Mouse (Mus musculus): ENCODE measurements at regions not wholly inside any gene's neighbourhood (a gene's known extent, or its start where the extent isn't known, plus 50 kb on each side); places are given as distances from the start of the nearest gene placed in this dataset.

- DNase-seq = no peak
- Histone ChIP-seq H3K36me3 (ENCODE audit: control insufficient read depth, insufficient read depth, low read length) (no peaks in the 10 kb centered on the region), H3K27me3 (ENCODE audit: control insufficient read depth, insufficient read depth, low read length) (peaks cover 4% of the 10 kb centered on the region; the same call in 1 of the 2 replicates), H3K4me2 (ENCODE audit: low read length) (no peak overlapping the region), H3K4me1 (ENCODE audit: control insufficient read depth, insufficient read depth, low read length) (no peaks in the 10 kb centered on the region), H3K27ac (replicated peaks; ENCODE audit: low read depth, low read length) (no peak overlapping the region), H3K4me3 (replicated peaks; ENCODE audit: low read depth, low read length) (no peak overlapping the region), H3K9ac (replicated peaks; ENCODE audit: low read length) (no peak overlapping the region), H3K9me3 (ENCODE audit: control insufficient read depth, low read length) (no peaks in the 10 kb centered on the region)
- WGBS = 86% methylated on average over 10 of the region's 10 CpGs
- ATAC-seq (ENCODE audit: low FRiP score, low TSS enrichment) = no peak
Measured at GRCm38 (mm10) chr16:62642859-62643403, 143.7 kb downstream of the Nsun3 start.

- 46% methylated on average over 6 of the region's 6 CpGs for WGBS
- H3K4me1 ChIP-seq (ENCODE audit: control insufficient read depth, insufficient read depth, low read length) = no peaks in the 10 kb centered on the region
- no peak overlapping the region for H3K4me2 ChIP-seq (ENCODE audit: low read length)
- ATAC-seq (ENCODE audit: low FRiP score, low TSS enrichment) (no peak), DNase-seq (peak; percentile 26)
- no peak overlapping the region for H3K27ac ChIP-seq (replicated peaks; ENCODE audit: low read depth, low read length)
- H3K9me3 ChIP-seq (ENCODE audit: control insufficient read depth, low read length) = no peaks in the 10 kb centered on the region
- no peak overlapping the region for H3K9ac ChIP-seq (replicated peaks; ENCODE audit: low read length)
- no peaks in the 10 kb centered on the region for H3K36me3 ChIP-seq (ENCODE audit: control insufficient read depth, insufficient read depth, low read length)
- H3K4me3 ChIP-seq (replicated peaks; ENCODE audit: low read depth, low read length) = no peak overlapping the region
- H3K27me3 ChIP-seq (ENCODE audit: control insufficient read depth, insufficient read depth, low read length) = no peaks in the 10 kb centered on the region
Measured at GRCm38 (mm10) chr16:62623938-62624337, 162.7 kb downstream of the Nsun3 start.

- Histone ChIP-seq H3K9ac (replicated peaks; ENCODE audit: low read length) (no peak overlapping the region), H3K36me3 (ENCODE audit: control insufficient read depth, insufficient read depth, low read length) (no peaks in the 10 kb centered on the region), H3K4me2 (ENCODE audit: low read length) (no peak overlapping the region), H3K27me3 (ENCODE audit: control insufficient read depth, insufficient read depth, low read length) (no peaks in the 10 kb centered on the region), H3K27ac (replicated peaks; ENCODE audit: low read depth, low read length) (no peak overlapping the region), H3K4me1 (ENCODE audit: control insufficient read depth, insufficient read depth, low read length) (no peaks in the 10 kb centered on the region), H3K9me3 (ENCODE audit: control insufficient read depth, low read length) (no peaks in the 10 kb centered on the region), H3K4me3 (replicated peaks; ENCODE audit: low read depth, low read length) (no peak overlapping the region)
- DNase-seq = no peak
- no peak for ATAC-seq (ENCODE audit: low FRiP score, low TSS enrichment)
- 90% methylated on average over 5 of the region's 5 CpGs for WGBS
Measured at GRCm38 (mm10) chr16:62610873-62611272, 175.7 kb downstream of the Nsun3 start.

GRCm38 (mm10) chr16:62608617-62609016 lies 178.0 kb downstream of the Nsun3 start:
- peak; percentile 55; the same call in 1 of the 2 replicates for ATAC-seq (ENCODE audit: low FRiP score, low TSS enrichment)

DNA sequence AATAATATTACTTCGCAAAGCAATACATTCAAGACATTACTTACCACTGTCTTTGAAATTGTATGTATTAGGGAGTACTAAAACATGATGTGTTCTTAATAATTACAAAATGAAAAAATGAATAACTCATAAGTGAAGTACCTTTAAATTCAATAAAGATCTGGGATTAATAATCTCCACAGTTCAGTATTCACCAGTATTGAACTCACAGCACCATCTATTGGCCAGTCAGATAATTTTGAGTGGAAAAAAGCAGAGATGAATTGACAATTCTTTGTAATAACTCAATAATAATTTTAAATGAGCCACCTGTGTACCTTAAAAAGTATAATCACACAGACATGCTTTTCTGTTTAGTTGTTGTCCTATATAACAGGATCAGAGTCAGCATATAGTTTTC lies 180.7 kb downstream of the Nsun3 start:
- WGBS = 97% methylated on average over 1 of the region's 1 CpGs
- ATAC-seq (ENCODE audit: low FRiP score, low TSS enrichment) = no peak
- peak; percentile 60 for DNase-seq
- H3K9ac ChIP-seq (replicated peaks; ENCODE audit: low read length) = no peak overlapping the region
- no peak overlapping the region for H3K27ac ChIP-seq (replicated peaks; ENCODE audit: low read depth, low read length)
- no peaks in the 10 kb centered on the region for H3K4me1 ChIP-seq (ENCODE audit: control insufficient read depth, insufficient read depth, low read length)
- no peak overlapping the region for H3K4me3 ChIP-seq (replicated peaks; ENCODE audit: low read depth, low read length)
- H3K27me3 ChIP-seq (ENCODE audit: control insufficient read depth, insufficient read depth, low read length) = no peaks in the 10 kb centered on the region
- H3K4me2 ChIP-seq (ENCODE audit: low read length) = no peak overlapping the region
- no peaks in the 10 kb centered on the region for H3K9me3 ChIP-seq (ENCODE audit: control insufficient read depth, low read length)
- no peaks in the 10 kb centered on the region for H3K36me3 ChIP-seq (ENCODE audit: control insufficient read depth, insufficient read depth, low read length)

More at GRCm38 (mm10) chr16:62608617-62609016, 178.0 kb downstream of the Nsun3 start:
- Histone ChIP-seq H3K27me3 (ENCODE audit: control insufficient read depth, insufficient read depth, low read length) (no peaks in the 10 kb centered on the region), H3K4me3 (replicated peaks; ENCODE audit: low read depth, low read length) (no peak overlapping the region), H3K36me3 (ENCODE audit: control insufficient read depth, insufficient read depth, low read length) (no peaks in the 10 kb centered on the region), H3K9me3 (ENCODE audit: control insufficient read depth, low read length) (no peaks in the 10 kb centered on the region), H3K4me1 (ENCODE audit: control insufficient read depth, insufficient read depth, low read length) (no peaks in the 10 kb centered on the region), H3K4me2 (ENCODE audit: low read length) (no peak overlapping the region), H3K27ac (replicated peaks; ENCODE audit: low read depth, low read length) (no peak overlapping the region), H3K9ac (replicated peaks; ENCODE audit: low read length) (no peak overlapping the region)
- WGBS = 54% methylated on average over 3 of the region's 3 CpGs
- DNase-seq = peak; percentile 25

DNA sequence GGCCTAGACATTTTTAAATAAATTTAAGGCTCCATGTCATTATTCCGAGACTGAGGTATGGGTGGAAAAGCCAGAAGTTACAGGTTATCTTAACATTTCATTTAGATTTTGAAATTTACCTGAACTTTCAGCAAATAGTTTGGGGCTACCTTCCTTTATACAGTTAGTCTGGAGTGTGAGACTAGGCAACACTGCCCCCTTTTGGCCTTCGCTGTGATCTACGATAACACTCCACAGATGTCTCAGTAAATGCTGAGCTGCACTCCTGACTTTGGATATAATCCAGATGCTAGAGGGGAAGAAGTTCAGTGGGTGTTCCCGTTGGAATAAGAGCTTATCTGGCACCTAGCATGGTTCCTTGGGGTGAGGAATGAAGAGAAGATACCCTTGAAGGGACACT lies 224.6 kb downstream of the Nsun3 start:
- Histone ChIP-seq H3K4me3 (replicated peaks; ENCODE audit: low read depth, low read length) (no peak overlapping the region), H3K4me1 (ENCODE audit: control insufficient read depth, insufficient read depth, low read length) (no peaks in the 10 kb centered on the region), H3K9me3 (ENCODE audit: control insufficient read depth, low read length) (no peaks in the 10 kb centered on the region), H3K36me3 (ENCODE audit: control insufficient read depth, insufficient read depth, low read length) (no peaks in the 10 kb centered on the region), H3K9ac (replicated peaks; ENCODE audit: low read length) (no peak overlapping the region), H3K27ac (replicated peaks; ENCODE audit: low read depth, low read length) (no peak overlapping the region), H3K4me2 (ENCODE audit: low read length) (no peak overlapping the region), H3K27me3 (ENCODE audit: control insufficient read depth, insufficient read depth, low read length) (no peaks in the 10 kb centered on the region)
- ATAC-seq (ENCODE audit: low FRiP score, low TSS enrichment) = peak; percentile 48; the same call in 1 of the 2 replicates
- DNase-seq = peak; percentile 79
- WGBS = 48% methylated on average over 4 of the region's 4 CpGs

DNA sequence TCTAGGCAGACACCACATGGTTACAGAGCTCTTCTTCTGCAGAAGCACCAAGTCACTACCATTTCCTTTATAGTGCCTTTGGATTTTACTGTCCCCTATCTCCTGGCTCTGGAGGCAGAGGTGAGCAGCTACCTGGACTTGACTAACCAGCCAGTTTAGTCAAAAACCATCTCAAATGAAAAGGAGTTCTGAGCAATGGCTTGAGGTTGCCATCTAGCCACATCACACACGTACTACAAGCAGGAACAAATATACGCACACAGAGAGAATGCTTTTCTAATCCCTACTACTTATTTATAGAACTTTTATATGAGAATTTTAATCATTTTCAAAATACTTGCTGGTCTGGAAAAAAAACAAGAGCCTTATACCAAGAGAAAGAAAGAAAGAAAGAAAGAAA lies 243.5 kb downstream of the Nsun3 start:
- 90% methylated on average over 2 of the region's 2 CpGs for WGBS
- no peak overlapping the region for H3K9ac ChIP-seq (replicated peaks; ENCODE audit: low read length)
- H3K9me3 ChIP-seq (ENCODE audit: control insufficient read depth, low read length) = no peaks in the 10 kb centered on the region
- H3K27ac ChIP-seq (replicated peaks; ENCODE audit: low read depth, low read length) = no peak overlapping the region
- H3K27me3 ChIP-seq (ENCODE audit: control insufficient read depth, insufficient read depth, low read length) = no peaks in the 10 kb centered on the region
- no peaks in the 10 kb centered on the region for H3K36me3 ChIP-seq (ENCODE audit: control insufficient read depth, insufficient read depth, low read length)
- ATAC-seq (ENCODE audit: low FRiP score, low TSS enrichment) = no peak
- no peaks in the 10 kb centered on the region for H3K4me1 ChIP-seq (ENCODE audit: control insufficient read depth, insufficient read depth, low read length)
- DNase-seq = no peak
- H3K4me3 ChIP-seq (replicated peaks; ENCODE audit: low read depth, low read length) = no peak overlapping the region
- H3K4me2 ChIP-seq (ENCODE audit: low read length) = no peak overlapping the region

GRCm38 (mm10) chr16:62537730-62538479 lies 248.7 kb downstream of the Nsun3 start:
- Histone ChIP-seq H3K4me3 (replicated peaks; ENCODE audit: low read depth, low read length) (no peak overlapping the region), H3K4me2 (ENCODE audit: low read length) (no peak overlapping the region), H3K9me3 (ENCODE audit: control insufficient read depth, low read length) (no peaks in the 10 kb centered on the region), H3K36me3 (ENCODE audit: control insufficient read depth, insufficient read depth, low read length) (no peaks in the 10 kb centered on the region), H3K9ac (replicated peaks; ENCODE audit: low read length) (no peak overlapping the region), H3K4me1 (ENCODE audit: control insufficient read depth, insufficient read depth, low read length) (0 out of 2 replicates have a peak, but pooled peaks cover 2% of the 10 kb centered on the region), H3K27ac (replicated peaks; ENCODE audit: low read depth, low read length) (no peak overlapping the region), H3K27me3 (ENCODE audit: control insufficient read depth, insufficient read depth, low read length) (no peaks in the 10 kb centered on the region)
- WGBS = 45% methylated on average over 7 of the region's 7 CpGs
- DNase-seq = peak; percentile 53
- ATAC-seq (ENCODE audit: low FRiP score, low TSS enrichment) = peak; percentile 86; the same call in 1 of the 2 replicates

DNA sequence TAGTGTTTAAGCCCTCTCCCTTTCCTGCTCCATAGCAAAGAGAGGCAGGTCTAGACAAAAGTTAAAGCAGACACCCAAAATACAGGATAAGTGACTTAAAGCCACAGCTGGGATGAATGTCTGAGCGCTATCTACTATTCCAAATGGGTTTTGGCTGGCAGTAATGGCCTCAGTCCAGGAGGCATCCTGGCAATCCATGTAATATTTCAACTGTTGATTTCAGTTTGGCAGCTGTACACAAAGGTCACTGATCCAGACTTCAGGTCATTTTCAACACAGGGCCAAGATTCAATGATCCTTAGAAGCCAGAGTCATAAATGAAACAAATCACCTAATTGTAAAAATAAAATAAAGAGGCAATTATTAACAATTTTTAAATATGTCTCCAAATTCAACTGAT lies 277.3 kb downstream of the Nsun3 start:
- Histone ChIP-seq H3K36me3 (ENCODE audit: control insufficient read depth, insufficient read depth, low read length) (no peaks in the 10 kb centered on the region), H3K4me3 (replicated peaks; ENCODE audit: low read depth, low read length) (no peak overlapping the region), H3K4me2 (ENCODE audit: low read length) (no peak overlapping the region), H3K4me1 (ENCODE audit: control insufficient read depth, insufficient read depth, low read length) (no peaks in the 10 kb centered on the region), H3K27me3 (ENCODE audit: control insufficient read depth, insufficient read depth, low read length) (no peaks in the 10 kb centered on the region), H3K9ac (replicated peaks; ENCODE audit: low read length) (no peak overlapping the region), H3K9me3 (ENCODE audit: control insufficient read depth, low read length) (no peaks in the 10 kb centered on the region), H3K27ac (replicated peaks; ENCODE audit: low read depth, low read length) (no peak overlapping the region)
- ATAC-seq (ENCODE audit: low FRiP score, low TSS enrichment) = no peak
- no peak for DNase-seq
- 84% methylated on average over 1 of the region's 1 CpGs for WGBS
